Mouse (Mus musculus) intestine, embryonic 14.5 days (tissue): Measurements from ENCODE around the gene Lhfpl2. TPM values are rescaled to one million over a fixed set of nuclear protein-coding genes. Genes with fewer than 3 reads are reported as not detected.

ENCODE experiments used
- ATAC-seq: fragments of 200-750 bp; cut with Nextera tagmentation; replicated peaks from 2 replicates; pipeline ENCODE4 v1.8.0; 2017; ENCODE audit warnings: low read depth, moderate number of reproducible peaks, moderate TSS enrichment, moderate library complexity; ENCODE audit not compliant: low FRiP score, low TSS enrichment
- DNase-seq: peaks from one replicate; pipeline ENCODE4 v3.0.0-alpha.2; 2018; ENCODE audit warnings: low spot score
- H3K27ac ChIP-seq: fragments of 300-500 bp; sonication (generic); 2 replicates; pipeline ENCODE4 v1.5.1; 2014; ENCODE audit warnings: low read depth, mild to moderate bottlenecking, control low read depth
- H3K27me3 ChIP-seq: fragments of 300-500 bp; sonication (generic); replicated peaks from 2 replicates; pipeline ENCODE4 v1.6.1; 2014; ENCODE audit warnings: low read length, control low read depth; ENCODE audit not compliant: control insufficient read depth, insufficient read depth
- H3K36me3 ChIP-seq: fragments of 300-500 bp; sonication (generic); 2 replicates; pipeline ENCODE4 v1.6.1; 2014; ENCODE audit warnings: low read length, control low read depth; ENCODE audit not compliant: control insufficient read depth, insufficient read depth
- H3K4me1 ChIP-seq: fragments of 300-500 bp; sonication (generic); replicated peaks from 2 replicates; pipeline ENCODE4 v1.6.1; 2014; ENCODE audit warnings: low read length, control low read depth, mixed read lengths; ENCODE audit not compliant: control insufficient read depth, insufficient read depth
- H3K4me2 ChIP-seq: fragments of 300-500 bp; sonication (generic); 2 replicates; pipeline ENCODE4 v1.6.1; 2014; ENCODE audit warnings: low read length
- H3K4me3 ChIP-seq: fragments of 300-500 bp; sonication (generic); 2 replicates; pipeline ENCODE4 v1.5.1; 2014; ENCODE audit warnings: low read depth, low read length, control low read depth, mixed read lengths
- H3K9ac ChIP-seq: fragments of 300-500 bp; sonication (generic); 2 replicates; pipeline ENCODE4 v1.6.1; 2014; ENCODE audit warnings: mild to moderate bottlenecking, low read length
- H3K9me3 ChIP-seq: fragments of 300-500 bp; sonication (generic); 2 replicates; pipeline ENCODE4 v1.6.1; 2016; ENCODE audit warnings: low read length, control low read depth; ENCODE audit not compliant: control insufficient read depth
- WGBS: fragments of 180-500 bp; shearing (Covaris S2); extraction: QIAGEN DNeasy Blood & Tissue Kit; methylation state at CpG from one replicate; pipeline ENCODE4 v1.1.7; 2014; 5-methylcytosine and 5-hydroxymethylcytosine counted together
- polyA plus RNA-seq: library from polyadenylated mRNA; unstranded; fragments of >200 nt; fragmentation: Nextera tagmentation; extraction: Ambion mirVana; gene quantifications from 2 replicates; pipeline ENCODE4 v1.2.1, GENCODE M21; 2014

Lhfpl2 gene
- polyA plus RNA-seq, 1 experiment from 2014 or later = 17.3 TPM

GRCm38 (mm10) chr13:94185631-94186030, 128.0 kb downstream of the Lhfpl2 start:
- Histone ChIP-seq H3K36me3 (no peaks in the 10 kb centered on the region), H3K9me3 (no peaks in the 10 kb centered on the region), H3K9ac (no peak overlapping the region), H3K4me1 (peaks cover 3% of the 10 kb centered on the region; the same call in 1 of the 2 replicates), H3K27me3 (no peaks in the 10 kb centered on the region), H3K4me3 (no peak overlapping the region), H3K27ac (no peak overlapping the region), H3K4me2 (no peak overlapping the region)
- WGBS = 68% methylated on average over 6 of the region's 6 CpGs
- DNase-seq (no peak), ATAC-seq (no peak)

DNA sequence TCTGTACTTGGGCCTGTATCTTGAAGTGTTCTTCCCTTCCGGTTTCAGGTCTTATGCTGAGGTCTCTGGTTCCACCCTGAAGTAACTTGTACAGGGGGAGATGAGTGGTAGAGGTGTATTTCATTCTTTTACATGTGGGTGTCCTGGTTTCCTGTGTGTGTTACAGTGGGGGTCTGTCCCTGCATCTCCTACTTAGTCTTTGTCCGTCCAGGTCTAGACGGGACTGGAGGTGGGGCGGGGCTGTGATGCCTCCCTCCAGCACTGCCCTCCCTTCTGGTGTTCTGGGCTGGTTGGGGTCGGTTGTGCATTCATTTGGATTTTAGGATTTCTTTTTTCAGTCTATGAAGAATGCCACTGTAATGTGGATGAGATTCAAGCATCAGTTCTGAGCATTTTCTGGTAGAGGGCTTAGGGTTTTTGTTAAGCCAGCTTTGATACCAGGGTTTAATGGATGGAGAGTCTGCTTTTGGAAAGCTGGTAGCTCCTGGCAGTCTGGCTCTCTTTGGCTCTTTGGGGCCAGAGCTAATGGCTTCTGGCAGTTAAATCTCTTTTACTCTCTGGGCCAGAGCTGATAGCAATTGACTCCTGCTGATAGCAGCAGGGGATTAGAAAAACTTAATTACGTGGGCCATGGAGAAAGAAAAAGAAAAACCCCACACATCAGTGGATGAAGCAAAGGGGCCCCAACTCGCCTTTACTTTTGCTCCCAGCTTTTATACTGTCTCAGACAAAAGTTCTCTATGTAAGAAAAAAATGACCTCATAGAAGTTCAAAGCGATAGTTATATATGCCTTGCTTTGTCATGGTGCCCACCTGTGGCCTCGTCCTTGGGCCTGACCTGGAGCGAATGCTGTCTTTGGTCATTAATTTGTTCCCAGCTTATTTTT, 130.8 kb downstream of the Lhfpl2 start:
- Histone ChIP-seq H3K4me2 (no peak overlapping the region), H3K4me1 (peaks cover 3% of the 10 kb centered on the region; the same call in 1 of the 2 replicates), H3K27me3 (no peaks in the 10 kb centered on the region), H3K4me3 (no peak overlapping the region), H3K9me3 (no peaks in the 10 kb centered on the region), H3K36me3 (no peaks in the 10 kb centered on the region), H3K9ac (no peak overlapping the region), H3K27ac (no peak overlapping the region)
- DNase-seq = no peak
- ATAC-seq = no peak
- WGBS = 68% methylated on average over 10 of the region's 10 CpGs

DNA sequence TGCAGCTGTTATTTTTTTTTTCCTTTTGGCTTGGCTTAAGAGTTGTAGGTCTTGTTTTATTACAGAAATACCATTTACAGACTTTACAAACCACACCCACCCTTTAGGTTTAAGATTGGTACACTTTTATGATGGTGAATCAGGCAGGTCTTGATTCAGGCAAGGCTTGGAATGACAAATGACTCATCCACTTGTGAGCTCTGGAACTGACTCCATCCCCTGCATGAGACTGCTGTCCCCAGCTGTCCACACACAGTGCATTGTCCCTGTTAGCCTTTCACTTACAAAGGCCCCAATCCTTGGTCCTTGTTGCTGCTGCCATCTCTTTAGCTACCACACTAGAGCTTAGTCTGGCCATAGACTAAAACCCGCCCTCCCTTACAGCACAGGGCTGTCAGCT, 132.8 kb downstream of the Lhfpl2 start:
- H3K27me3 ChIP-seq = no peaks in the 10 kb centered on the region
- no peaks in the 10 kb centered on the region for H3K9me3 ChIP-seq
- peak overlapping the region; percentile 14; the same call in 1 of the 2 replicates for H3K27ac ChIP-seq
- peaks cover 3% of the 10 kb centered on the region; the same call in 1 of the 2 replicates for H3K4me1 ChIP-seq
- WGBS = 93% methylated on average over 1 of the region's 1 CpGs
- no peak overlapping the region for H3K9ac ChIP-seq
- H3K36me3 ChIP-seq = no peaks in the 10 kb centered on the region; the same call in 1 of the 2 replicates
- H3K4me3 ChIP-seq = no peak overlapping the region
- H3K4me2 ChIP-seq = no peak overlapping the region
- DNase-seq = no peak
- peak; percentile 56; the same call in 1 of the 2 replicates for ATAC-seq

DNA sequence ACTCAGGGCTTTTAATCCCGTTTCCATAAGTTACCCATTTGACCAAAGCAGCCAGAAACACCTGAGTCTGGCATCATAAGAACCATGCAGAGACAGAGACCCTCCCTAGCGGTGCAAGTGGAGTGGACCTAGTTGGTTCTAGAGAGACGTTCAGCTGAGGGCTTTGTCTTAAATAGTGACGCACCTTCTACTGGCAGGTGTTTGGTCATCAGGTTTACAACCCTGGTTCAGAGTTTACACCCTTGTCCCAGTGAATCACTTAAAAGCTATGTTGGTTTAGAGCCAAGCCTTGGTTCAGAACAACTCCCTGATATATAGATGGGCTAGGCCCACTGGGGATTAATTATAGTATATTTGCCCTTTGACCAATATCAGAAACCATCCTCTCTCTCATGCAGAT, 135.6 kb downstream of the Lhfpl2 start:
- WGBS = 77% methylated on average over 4 of the region's 4 CpGs
- peak; percentile 61; the same call in 1 of the 2 replicates for ATAC-seq

DNA sequence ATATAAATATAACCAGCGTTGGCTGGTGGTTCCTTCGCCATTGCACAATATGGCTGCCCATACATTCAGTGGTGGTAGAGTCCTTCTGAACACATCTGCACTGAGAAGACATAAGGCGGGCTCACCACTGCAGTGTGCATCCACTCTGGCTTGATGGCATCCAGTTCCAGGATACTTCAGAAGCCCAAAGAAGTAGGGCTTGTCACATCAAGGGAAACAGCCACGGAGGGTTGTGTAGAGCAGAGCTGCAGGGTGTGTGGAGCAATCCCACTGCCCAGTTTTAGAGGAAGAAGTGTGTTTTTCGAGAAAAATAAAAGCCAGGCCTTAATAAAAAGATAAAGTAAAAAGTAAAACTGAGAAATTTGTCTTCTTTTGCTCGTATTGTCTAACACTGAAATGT, 141.0 kb downstream of the Lhfpl2 start:
- DNase-seq = no peak
- H3K27me3 ChIP-seq = no peaks in the 10 kb centered on the region
- 86% methylated on average over 6 of the region's 6 CpGs for WGBS
- no peak overlapping the region for H3K27ac ChIP-seq
- no peaks in the 10 kb centered on the region for H3K4me1 ChIP-seq
- no peak overlapping the region for H3K4me3 ChIP-seq
- no peak for ATAC-seq
- no peaks in the 10 kb centered on the region for H3K9me3 ChIP-seq
- H3K4me2 ChIP-seq = no peak overlapping the region
- peaks cover 13% of the 10 kb centered on the region for H3K36me3 ChIP-seq
- no peak overlapping the region for H3K9ac ChIP-seq

More for the DNA sequence above, 135.6 kb downstream of the Lhfpl2 start:
- Histone ChIP-seq H3K9ac (no peak overlapping the region), H3K27ac (no peak overlapping the region), H3K9me3 (no peaks in the 10 kb centered on the region), H3K36me3 (peaks cover 10% of the 10 kb centered on the region), H3K27me3 (no peaks in the 10 kb centered on the region), H3K4me1 (no peaks in the 10 kb centered on the region; the same call in 1 of the 2 replicates), H3K4me2 (no peak overlapping the region), H3K4me3 (no peak overlapping the region)
- no peak for DNase-seq

DNA sequence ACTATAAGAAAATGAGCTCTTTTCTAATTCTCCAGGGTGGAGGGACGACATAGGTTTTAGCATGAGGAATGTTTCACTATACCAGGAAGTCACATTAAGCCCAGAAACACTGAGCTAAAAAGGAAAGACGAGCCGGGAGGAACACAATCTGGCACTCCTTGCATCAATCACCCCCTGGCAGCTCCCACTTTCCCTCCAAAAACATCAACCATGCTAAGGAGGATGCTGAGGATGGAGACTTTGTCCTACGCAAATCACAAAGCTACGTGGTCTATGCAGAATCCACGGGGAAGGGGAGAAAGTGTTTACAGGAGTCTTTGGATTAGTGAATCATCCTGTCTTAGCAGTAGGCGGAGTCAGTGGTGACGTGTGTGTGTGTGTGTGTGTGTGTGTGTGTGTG, 142.2 kb downstream of the Lhfpl2 start:
- Histone ChIP-seq H3K9me3 (no peaks in the 10 kb centered on the region), H3K27ac (no peak overlapping the region), H3K27me3 (no peaks in the 10 kb centered on the region), H3K4me2 (no peak overlapping the region), H3K36me3 (peaks cover 17% of the 10 kb centered on the region), H3K4me3 (no peak overlapping the region), H3K9ac (no peak overlapping the region), H3K4me1 (no peaks in the 10 kb centered on the region)
- DNase-seq (no peak), ATAC-seq (no peak)
- 37% methylated on average over 8 of the region's 8 CpGs for WGBS

DNA sequence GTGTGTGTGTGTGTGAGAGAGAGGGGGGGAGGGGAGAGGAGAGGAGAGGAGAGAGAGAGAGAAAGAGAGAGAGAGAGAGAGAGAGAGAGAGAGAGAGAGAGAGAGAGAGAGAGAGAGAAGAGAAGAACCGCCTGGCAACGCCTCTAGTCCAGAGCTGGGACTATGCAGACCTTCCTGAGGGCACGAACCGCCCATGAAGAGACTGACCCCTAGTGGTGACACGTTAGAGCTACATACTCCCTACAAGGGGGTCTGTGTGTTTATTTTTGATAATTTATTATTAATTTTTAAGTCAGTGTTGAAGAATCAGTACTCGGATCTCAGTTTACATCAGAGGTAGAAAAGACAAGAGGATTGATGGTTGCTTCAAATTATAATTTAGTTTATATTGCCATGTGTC, 147.6 kb downstream of the Lhfpl2 start:
- DNase-seq = no peak
- H3K4me2 ChIP-seq = no peak overlapping the region
- ATAC-seq = peak; percentile 68; the same call in 1 of the 2 replicates
- H3K4me1 ChIP-seq = no peaks in the 10 kb centered on the region
- H3K9ac ChIP-seq = no peak overlapping the region
- peaks cover 26% of the 10 kb centered on the region for H3K36me3 ChIP-seq
- no peak overlapping the region for H3K27ac ChIP-seq
- H3K4me3 ChIP-seq = no peak overlapping the region
- no peaks in the 10 kb centered on the region for H3K27me3 ChIP-seq
- peaks cover 3% of the 10 kb centered on the region; the same call in 1 of the 2 replicates for H3K9me3 ChIP-seq
- WGBS = 9% methylated on average over 6 of the region's 6 CpGs

DNA sequence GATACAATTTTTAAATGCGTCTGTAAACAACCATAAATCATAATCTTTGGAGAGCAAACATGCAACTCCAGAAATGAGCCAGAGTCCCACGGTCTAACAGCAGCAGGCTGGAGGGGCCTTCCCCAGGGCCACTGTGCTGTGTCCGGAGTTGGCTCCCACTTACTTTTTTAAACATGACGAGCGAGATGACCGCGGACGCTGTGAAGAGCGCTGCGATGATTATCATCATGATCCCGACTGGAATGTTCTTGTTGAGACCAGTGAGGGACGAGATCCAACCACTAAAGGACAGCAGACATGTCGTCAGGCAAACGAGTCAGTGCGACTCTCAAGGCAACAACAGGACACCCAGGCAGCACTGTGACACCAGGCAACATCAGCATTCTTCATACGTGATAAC, 150.4 kb downstream of the Lhfpl2 start:
- Histone ChIP-seq H3K27me3 (no peaks in the 10 kb centered on the region), H3K4me2 (no peak overlapping the region), H3K4me3 (no peak overlapping the region), H3K36me3 (peaks cover 26% of the 10 kb centered on the region), H3K9me3 (peaks cover 3% of the 10 kb centered on the region; the same call in 1 of the 2 replicates), H3K27ac (no peak overlapping the region), H3K4me1 (peaks cover 4% of the 10 kb centered on the region; the same call in 1 of the 2 replicates), H3K9ac (no peak overlapping the region)
- DNase-seq = no peak
- 94% methylated on average over 16 of the region's 16 CpGs for WGBS
- no peak for ATAC-seq
